Mouse (Mus musculus): ENCODE measurements around the gene Nebl. TPM values are rescaled to one million over a fixed set of nuclear protein-coding genes. Genes with fewer than 3 reads are reported as not detected.
"Not testable (repeated sequence)": the region's sequence is repeated elsewhere in the genome, so short reads cannot be mapped to it uniquely, and the experiment has no call there.

Gene Nebl
- polyA plus RNA-seq, 1 experiment from 2014 or later = 13.8 TPM

DNA sequence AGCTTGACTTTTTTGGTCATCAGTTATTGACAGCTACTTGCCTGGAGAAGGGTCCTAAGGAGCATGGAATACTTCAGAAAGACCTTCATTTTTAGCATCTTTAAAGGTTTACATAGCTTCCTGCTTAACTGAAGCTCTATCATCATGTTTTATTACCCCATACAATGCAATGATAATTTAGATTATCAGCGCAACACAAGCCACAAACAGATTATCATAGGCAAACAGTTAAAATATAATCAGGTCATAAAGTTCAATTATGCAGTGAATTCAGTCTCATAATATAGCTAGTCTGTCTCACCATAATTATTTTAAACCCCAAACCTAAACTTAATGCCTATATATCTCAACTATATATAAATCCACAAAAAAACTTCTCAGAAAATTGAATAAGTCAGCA is 386.6 kb downstream of the Nebl start:
- H3K27ac ChIP-seq (ENCODE audit: low read length) = no peak overlapping the region
- WGBS = 98% methylated on average over 1 of the region's 1 CpGs
- H3K4me1 ChIP-seq (ENCODE audit: control insufficient read depth, insufficient read depth, low read length) = no peaks in the 10 kb centered on the region
- 0 out of 2 replicates have a peak, but pooled peaks cover 2% of the 10 kb centered on the region for H3K9me3 ChIP-seq (replicated peaks; ENCODE audit: control insufficient read depth, low read length, poor library complexity, severe bottlenecking)
- H3K9ac ChIP-seq (ENCODE audit: low read depth, low read length) = no peak overlapping the region
- H3K36me3 ChIP-seq (ENCODE audit: control insufficient read depth, insufficient read depth, low read length) = no peaks in the 10 kb centered on the region
- H3K27me3 ChIP-seq (ENCODE audit: control insufficient read depth, insufficient read depth, low read depth, low read length) = no peaks in the 10 kb centered on the region
- H3K4me3 ChIP-seq (ENCODE audit: low read depth, low read length) = no peak overlapping the region
- no peak overlapping the region for H3K4me2 ChIP-seq (ENCODE audit: low read length)
- no peak for ATAC-seq

GRCm38 (mm10) chr2:17335451-17335850 is 395.8 kb downstream of the Nebl start:
- Histone ChIP-seq H3K4me2 (ENCODE audit: low read length) (no peak overlapping the region), H3K4me1 (ENCODE audit: control insufficient read depth, insufficient read depth, low read length) (no peaks in the 10 kb centered on the region), H3K9ac (ENCODE audit: low read depth, low read length) (no peak overlapping the region), H3K9me3 (replicated peaks; ENCODE audit: control insufficient read depth, low read length, poor library complexity, severe bottlenecking) (peaks cover under 1% of the 10 kb centered on the region; the same call in 1 of the 2 replicates), H3K27me3 (ENCODE audit: control insufficient read depth, insufficient read depth, low read depth, low read length) (no peaks in the 10 kb centered on the region), H3K36me3 (ENCODE audit: control insufficient read depth, insufficient read depth, low read length) (no peaks in the 10 kb centered on the region), H3K27ac (ENCODE audit: low read length) (no peak overlapping the region), H3K4me3 (ENCODE audit: low read depth, low read length) (no peak overlapping the region)
- ATAC-seq = no peak
- 86% methylated on average over 5 of the region's 5 CpGs for WGBS

- no peak overlapping the region for H3K9ac ChIP-seq (ENCODE audit: low read depth, low read length)
- H3K27me3 ChIP-seq (ENCODE audit: control insufficient read depth, insufficient read depth, low read depth, low read length) = no peaks in the 10 kb centered on the region
- peak; percentile 67; the same call in 1 of the 2 replicates for ATAC-seq
- WGBS = 89% methylated on average over 1 of the region's 1 CpGs
- H3K4me1 ChIP-seq (ENCODE audit: control insufficient read depth, insufficient read depth, low read length) = no peaks in the 10 kb centered on the region
- no peak overlapping the region for H3K4me3 ChIP-seq (ENCODE audit: low read depth, low read length)
- H3K9me3 ChIP-seq (replicated peaks; ENCODE audit: control insufficient read depth, low read length, poor library complexity, severe bottlenecking) = no peaks in the 10 kb centered on the region; the same call in 1 of the 2 replicates
- no peaks in the 10 kb centered on the region for H3K36me3 ChIP-seq (ENCODE audit: control insufficient read depth, insufficient read depth, low read length)
- H3K27ac ChIP-seq (ENCODE audit: low read length) = no peak overlapping the region
- H3K4me2 ChIP-seq (ENCODE audit: low read length) = no peak overlapping the region
These were observed 404.7 kb downstream of the Nebl start for GRCm38 (mm10) chr2:17326590-17326989.

- no peak for ATAC-seq
- Histone ChIP-seq H3K27me3 (ENCODE audit: control insufficient read depth, insufficient read depth, low read depth, low read length) (no peaks in the 10 kb centered on the region), H3K4me2 (ENCODE audit: low read length) (no peak overlapping the region), H3K36me3 (ENCODE audit: control insufficient read depth, insufficient read depth, low read length) (no peaks in the 10 kb centered on the region), H3K9me3 (replicated peaks; ENCODE audit: control insufficient read depth, low read length, poor library complexity, severe bottlenecking) (no peaks in the 10 kb centered on the region), H3K4me1 (ENCODE audit: control insufficient read depth, insufficient read depth, low read length) (no peaks in the 10 kb centered on the region), H3K4me3 (ENCODE audit: low read depth, low read length) (no peak overlapping the region), H3K27ac (ENCODE audit: low read length) (no peak overlapping the region), H3K9ac (ENCODE audit: low read depth, low read length) (no peak overlapping the region)
- 93% methylated on average over 5 of the region's 5 CpGs for WGBS
These were observed 414.4 kb downstream of the Nebl start for GRCm38 (mm10) chr2:17316850-17317249.

DNA sequence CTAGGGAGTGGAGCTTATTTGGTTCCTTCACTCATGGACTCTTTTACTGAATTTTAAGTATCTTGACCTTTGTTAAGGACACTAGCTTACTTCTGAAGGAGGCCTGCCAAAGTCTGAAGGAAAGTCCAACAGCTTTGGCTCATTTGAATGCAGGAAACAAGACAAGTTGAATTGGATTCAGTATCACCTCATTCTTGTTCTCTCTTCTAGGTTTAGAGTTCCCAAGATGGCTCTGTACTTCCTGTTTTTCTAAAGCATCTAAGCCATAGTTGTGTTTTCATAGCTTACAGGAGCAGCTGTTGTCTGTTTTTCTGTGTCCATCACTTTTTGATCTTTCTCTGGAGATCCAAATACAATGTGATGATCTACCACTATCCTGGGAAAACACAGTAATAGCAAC is 429.9 kb downstream of the Nebl start:
- Histone ChIP-seq H3K9me3 (replicated peaks; ENCODE audit: control insufficient read depth, low read length, poor library complexity, severe bottlenecking) (0 out of 2 replicates have a peak, but pooled peaks cover 3% of the 10 kb centered on the region), H3K27me3 (ENCODE audit: control insufficient read depth, insufficient read depth, low read depth, low read length) (no peaks in the 10 kb centered on the region)
- ATAC-seq = no peak

DNA sequence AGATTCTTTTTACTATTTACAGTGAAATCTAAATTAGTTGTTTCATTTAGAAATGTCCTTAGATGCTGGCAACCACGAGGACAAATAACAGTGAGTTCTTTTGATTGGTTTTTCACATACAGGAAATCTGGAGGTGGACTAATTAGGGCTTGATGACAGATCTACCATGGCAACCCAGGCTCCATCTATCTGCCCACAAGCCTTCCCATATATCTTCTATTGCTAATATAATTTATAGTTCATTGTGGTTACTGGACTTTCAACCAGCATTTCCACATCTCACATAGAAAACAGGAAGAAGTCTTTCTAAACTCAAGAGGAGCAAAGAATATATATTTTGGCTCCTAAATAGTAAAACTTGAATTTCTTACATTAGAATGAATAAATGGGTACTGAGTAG is 433.8 kb downstream of the Nebl start:
- H3K27ac ChIP-seq (ENCODE audit: low read length) = no peak overlapping the region
- no peak for ATAC-seq
- no peak overlapping the region for H3K4me2 ChIP-seq (ENCODE audit: low read length)
- H3K9me3 ChIP-seq (replicated peaks; ENCODE audit: control insufficient read depth, low read length, poor library complexity, severe bottlenecking) = no peaks in the 10 kb centered on the region
- H3K27me3 ChIP-seq (ENCODE audit: control insufficient read depth, insufficient read depth, low read depth, low read length) = no peaks in the 10 kb centered on the region
- no peaks in the 10 kb centered on the region for H3K4me1 ChIP-seq (ENCODE audit: control insufficient read depth, insufficient read depth, low read length)
- WGBS = 69% methylated on average over 1 of the region's 1 CpGs
- no peaks in the 10 kb centered on the region for H3K36me3 ChIP-seq (ENCODE audit: control insufficient read depth, insufficient read depth, low read length)
- H3K9ac ChIP-seq (ENCODE audit: low read depth, low read length) = no peak overlapping the region
- H3K4me3 ChIP-seq (ENCODE audit: low read depth, low read length) = no peak overlapping the region

More for the DNA sequence above, 429.9 kb downstream of the Nebl start:
- Histone ChIP-seq H3K4me1 (ENCODE audit: control insufficient read depth, insufficient read depth, low read length) (no peaks in the 10 kb centered on the region), H3K4me2 (ENCODE audit: low read length) (no peak overlapping the region), H3K36me3 (ENCODE audit: control insufficient read depth, insufficient read depth, low read length) (no peaks in the 10 kb centered on the region), H3K4me3 (ENCODE audit: low read depth, low read length) (no peak overlapping the region), H3K9ac (ENCODE audit: low read depth, low read length) (no peak overlapping the region), H3K27ac (ENCODE audit: low read length) (no peak overlapping the region)

- H3K9ac ChIP-seq (ENCODE audit: low read depth, low read length); H3K36me3 ChIP-seq (ENCODE audit: control insufficient read depth, insufficient read depth, low read length); H3K27me3 ChIP-seq (ENCODE audit: control insufficient read depth, insufficient read depth, low read depth, low read length); H3K9me3 ChIP-seq (replicated peaks; ENCODE audit: control insufficient read depth, low read length, poor library complexity, severe bottlenecking); H3K4me1 ChIP-seq (ENCODE audit: control insufficient read depth, insufficient read depth, low read length); H3K27ac ChIP-seq (ENCODE audit: low read length); ATAC-seq; H3K4me3 ChIP-seq (ENCODE audit: low read depth, low read length); H3K4me2 ChIP-seq (ENCODE audit: low read length): not testable (repeated sequence)
- WGBS = 93% methylated on average over 4 of the region's 5 CpGs
These were observed 436.0 kb downstream of the Nebl start for GRCm38 (mm10) chr2:17295257-17295656.

Small RNA genes within 50 kb of the gene (microRNA-seq; reads per million reads assigned to microRNA genes)
- not detected for gene Mir6419
